In genomic region chr5:4893206-4893851, GRCm38 (mm10) we compare ENCODE assay signal across 14 mouse cellular contexts.
DNase-seq lines count a peak whose midpoint lies in the region; ATAC-seq and TF ChIP-seq lines count a peak whose summit lies in the region.
"Had no signal": no experiment of that assay in that cellular context is flagged by ENCODE, and none has a peak within 500 bp of the region (broad histone marks: within the 10 kb centered on the region; RNA-seq: fewer than 3 reads in every experiment).

No protein-coding gene starts in this region.

- no peaks in the 10 kb centered on the region for H3K27me3 ChIP-seq in kidney, embryonic 16.5 days (ENCODE audit: insufficient read depth, low read length)
- H3K27me3 ChIP-seq in stomach, embryonic 14.5 days (ENCODE audit: control insufficient read depth, insufficient read depth, low read length): no peaks in the 10 kb centered on the region
- H3K27me3 ChIP-seq in stomach, postnatal 0 days (ENCODE audit: control insufficient read depth, insufficient read depth, low read length): no peaks in the 10 kb centered on the region
- H3K27me3 ChIP-seq in intestine, embryonic 16.5 days (replicated peaks; ENCODE audit: control insufficient read depth, insufficient read depth, low read length): no peaks in the 10 kb centered on the region
- H3K27me3 ChIP-seq: intestine, embryonic 15.5 days; limb, embryonic 12.5 days had no signal

- H3K4me1 ChIP-seq in kidney, embryonic 16.5 days (ENCODE audit: insufficient read depth, low read length): peaks cover 14% of the 10 kb centered on the region
- H3K4me1 ChIP-seq in stomach, embryonic 14.5 days (ENCODE audit: control insufficient read depth, insufficient read depth, low read length): peaks cover 3% of the 10 kb centered on the region; the same call in 1 of the 2 replicates
- no peaks in the 10 kb centered on the region for H3K4me1 ChIP-seq in stomach, postnatal 0 days (replicated peaks; ENCODE audit: control insufficient read depth, insufficient read depth)
- H3K4me1 ChIP-seq in intestine, embryonic 16.5 days (ENCODE audit: control insufficient read depth, insufficient read depth, low read length): 0 out of 2 replicates have a peak, but pooled peaks cover 3% of the 10 kb centered on the region

- ATAC-seq in kidney, embryonic 16.5 days (ENCODE audit: low FRiP score, low TSS enrichment): no peak; the same call in 1 of the 2 replicates
- ATAC-seq in stomach, embryonic 14.5 days (ENCODE audit: insufficient number of reproducible peaks, insufficient read depth, low FRiP score, low read depth): no peak
- ATAC-seq in stomach, postnatal 0 days (ENCODE audit: low FRiP score, low TSS enrichment): no peak
- ATAC-seq in intestine, embryonic 16.5 days: no peak
- ATAC-seq: activated CD4-positive, CD25-positive, alpha-beta regulatory T cell, adult 4 months; intestine, embryonic 15.5 days had no signal

- H3K9ac ChIP-seq in kidney, embryonic 16.5 days (replicated peaks; ENCODE audit: low read length): no peak overlapping the region
- no peak overlapping the region for H3K9ac ChIP-seq in stomach, embryonic 14.5 days (replicated peaks; ENCODE audit: low read depth, low read length)
- H3K9ac ChIP-seq in stomach, postnatal 0 days (ENCODE audit: low read length): no peak overlapping the region
- H3K9ac ChIP-seq in intestine, embryonic 16.5 days (ENCODE audit: low read depth, low read length): no peak overlapping the region
- H3K9ac ChIP-seq: intestine, embryonic 15.5 days; limb, embryonic 12.5 days had no signal

- no peaks in the 10 kb centered on the region for H3K36me3 ChIP-seq in kidney, embryonic 16.5 days (ENCODE audit: insufficient read depth, low read length)
- H3K36me3 ChIP-seq in stomach, embryonic 14.5 days (ENCODE audit: control insufficient read depth, insufficient read depth, low read length): no peaks in the 10 kb centered on the region
- no peaks in the 10 kb centered on the region for H3K36me3 ChIP-seq in stomach, postnatal 0 days (ENCODE audit: control insufficient read depth, insufficient read depth, low read length)
- H3K36me3 ChIP-seq in intestine, embryonic 16.5 days (ENCODE audit: control insufficient read depth, insufficient read depth, low read length): no peaks in the 10 kb centered on the region
- H3K36me3 ChIP-seq: intestine, embryonic 15.5 days; limb, embryonic 12.5 days had no signal

- H3K9me3 ChIP-seq in kidney, embryonic 16.5 days (ENCODE audit: low read length): no peaks in the 10 kb centered on the region
- no peaks in the 10 kb centered on the region for H3K9me3 ChIP-seq in stomach, embryonic 14.5 days (ENCODE audit: control insufficient read depth, low read depth, low read length)
- no peaks in the 10 kb centered on the region for H3K9me3 ChIP-seq in stomach, postnatal 0 days (ENCODE audit: control insufficient read depth, low read length)
- no peaks in the 10 kb centered on the region for H3K9me3 ChIP-seq in intestine, embryonic 16.5 days (ENCODE audit: control insufficient read depth, low read length)
- H3K9me3 ChIP-seq: intestine, embryonic 15.5 days; limb, embryonic 12.5 days had no signal

- peak overlapping the region; percentile 53; the same call in 1 of the 2 replicates for H3K27ac ChIP-seq in kidney, embryonic 16.5 days (ENCODE audit: low read length)
- peak overlapping the region; percentile 22; the same call in 1 of the 2 replicates for H3K27ac ChIP-seq in stomach, embryonic 14.5 days (ENCODE audit: low read length)
- H3K27ac ChIP-seq in stomach, postnatal 0 days (replicated peaks): no peak overlapping the region
- no peak overlapping the region; the same call in 1 of the 2 replicates for H3K27ac ChIP-seq in intestine, embryonic 16.5 days (ENCODE audit: low read length)
- H3K27ac ChIP-seq: heart, adult 2 months; limb, embryonic 12.5 days had no signal

- DNase-seq in kidney, postnatal 4 days: no peak
- DNase-seq in stomach, postnatal 0 days (ENCODE audit: low spot score): no peak
- peak; percentile 13 for DNase-seq in fibroblast of lung, adult 2 months (ENCODE audit: low read depth)
- DNase-seq in thymus, postnatal 14 days: no peak
- DNase-seq: cerebellum, adult 11 months; heart, adult 2 months; heart, postnatal 10 days; right cerebral cortex, postnatal 25 days had no signal

- TF ChIP-seq EP300 in stomach, postnatal 0 days (optimal IDR thresholded peaks at IDR 0.05): no peak

- TF ChIP-seq CTCF in stomach, postnatal 0 days (IDR thresholded peaks at IDR 0.05; ENCODE audit: low read depth): no peak

- no peak overlapping the region for H3K4me2 ChIP-seq in kidney, embryonic 16.5 days (replicated peaks; ENCODE audit: low read depth, low read length)
- no peak overlapping the region for H3K4me2 ChIP-seq in stomach, embryonic 14.5 days (replicated peaks; ENCODE audit: low read depth, low read length)
- no peak overlapping the region for H3K4me2 ChIP-seq in stomach, postnatal 0 days (replicated peaks; ENCODE audit: low read depth)
- H3K4me2 ChIP-seq in intestine, embryonic 16.5 days (ENCODE audit: low read depth, low read length): no peak overlapping the region
- H3K4me2 ChIP-seq: intestine, embryonic 15.5 days; limb, embryonic 12.5 days had no signal

- no peak overlapping the region for H3K4me3 ChIP-seq in kidney, embryonic 16.5 days (ENCODE audit: low read length)
- no peak overlapping the region for H3K4me3 ChIP-seq in stomach, embryonic 14.5 days (ENCODE audit: low read depth, low read length)
- H3K4me3 ChIP-seq in stomach, postnatal 0 days (ENCODE audit: low read depth, low read length): no peak overlapping the region
- H3K4me3 ChIP-seq in intestine, embryonic 16.5 days (ENCODE audit: low read length): no peak overlapping the region
- H3K4me3 ChIP-seq: heart, adult 2 months; intestine, embryonic 15.5 days; limb, embryonic 12.5 days had no signal

- 61% methylated on average over 5 of the region's 5 CpGs for WGBS in kidney, embryonic 16.5 days
- 61% methylated on average over 5 of the region's 5 CpGs for WGBS in stomach, embryonic 14.5 days
- WGBS in stomach, postnatal 0 days: 52% methylated on average over 5 of the region's 5 CpGs
- 47% methylated on average over 5 of the region's 5 CpGs for WGBS in intestine, embryonic 16.5 days

Comparison
In these comparisons a context has a peak if more than half of its experiments do, and no peak if none do; other contexts are left out.
1. H3K27ac ChIP-seq: peak in kidney, embryonic 16.5 days (single experiment) and stomach, embryonic 14.5 days (single experiment); none in stomach, postnatal 0 days (single experiment) and intestine, embryonic 16.5 days (single experiment).